Mouse (Mus musculus) thymus, adult 18-20 months (tissue): ENCODE results near the gene Socs2.
"Not testable (repeated sequence)": the region's sequence is repeated elsewhere in the genome, so short reads cannot be mapped to it uniquely, and the experiment has no call there.

Experiments
- DNase-seq, 2 experiments: peaks; one replicate each; pipeline ENCODE4 v3.0.0; 2022; ENCODE audit warnings: mixed read lengths in 2 of 2

Socs2 gene

GRCm38 (mm10) chr10:95389805-95390204 is 27.2 kb downstream of the Socs2 start:
- not testable (repeated sequence) for DNase-seq

GRCm38 (mm10) chr10:95388821-95389477 is 28.0 kb downstream of the Socs2 start:
- DNase-seq = no peak

GRCm38 (mm10) chr10:95386527-95386926 is 30.5 kb downstream of the Socs2 start:
- DNase-seq = no peak

GRCm38 (mm10) chr10:95385801-95386203 is 31.2 kb downstream of the Socs2 start:
- DNase-seq = no peak

- DNase-seq = no peak
Measured at GRCm38 (mm10) chr10:95385081-95385480, 31.9 kb downstream of the Socs2 start.

GRCm38 (mm10) chr10:95384446-95384845 is 32.5 kb downstream of the Socs2 start:
- DNase-seq = no peak

- no peak for DNase-seq
Measured at GRCm38 (mm10) chr10:95373340-95373739, 43.6 kb downstream of the Socs2 start.

- DNase-seq = no peak
Measured at GRCm38 (mm10) chr10:95371942-95372341, 45.0 kb downstream of the Socs2 start.

- no peak for DNase-seq
Measured at GRCm38 (mm10) chr10:95369190-95369589, 47.8 kb downstream of the Socs2 start.

- DNase-seq = no peak
Measured at GRCm38 (mm10) chr10:95368151-95368550, 48.8 kb downstream of the Socs2 start.

GRCm38 (mm10) chr10:95367661-95368089 is 49.3 kb downstream of the Socs2 start:
- DNase-seq = no peak

GRCm38 (mm10) chr10:95367241-95367640 is 49.7 kb downstream of the Socs2 start:
- no peak for DNase-seq

- no peak for DNase-seq
Measured at GRCm38 (mm10) chr10:95362326-95362725, 54.7 kb downstream of the Socs2 start.

GRCm38 (mm10) chr10:95361260-95361841 is 55.6 kb downstream of the Socs2 start:
- no peak for DNase-seq

- DNase-seq = no peak
Measured at GRCm38 (mm10) chr10:95360048-95360447, 56.9 kb downstream of the Socs2 start.

- DNase-seq = no peak
Measured at GRCm38 (mm10) chr10:95357721-95358120, 59.3 kb downstream of the Socs2 start.

- DNase-seq = no peak
Measured at GRCm38 (mm10) chr10:95356711-95357110, 60.3 kb downstream of the Socs2 start.

GRCm38 (mm10) chr10:95355678-95356268 is 61.2 kb downstream of the Socs2 start:
- no peak for DNase-seq

- DNase-seq = no peak
Measured at GRCm38 (mm10) chr10:95354673-95355072, 62.3 kb downstream of the Socs2 start.

GRCm38 (mm10) chr10:95354047-95354446 is 62.9 kb downstream of the Socs2 start:
- DNase-seq = no peak

- no peak for DNase-seq
Measured at GRCm38 (mm10) chr10:95348457-95348856, 68.5 kb downstream of the Socs2 start.

- DNase-seq = no peak
Measured at GRCm38 (mm10) chr10:95347776-95348175, 69.2 kb downstream of the Socs2 start.

- DNase-seq = no peak
Measured at GRCm38 (mm10) chr10:95342833-95343590, 74.0 kb downstream of the Socs2 start.

- DNase-seq = no peak
Measured at GRCm38 (mm10) chr10:95340676-95341075, 76.3 kb downstream of the Socs2 start.
